Mouse (Mus musculus): Measurements from ENCODE around the gene Wbp4. TPM values are rescaled to one million over a fixed set of nuclear protein-coding genes. Genes with fewer than 3 reads are reported as not detected.

Gene Wbp4
- polyA plus RNA-seq, 1 experiment from 2014 or later, result 48.6 TPM

GRCm38 (mm10) chr14:79518761-79519662 is 37.7 kb upstream of the Wbp4 start:
- H3K4me3 ChIP-seq (replicated peaks), result no peak overlapping the region
- no peak overlapping the region for H3K27ac ChIP-seq
- H3K9ac ChIP-seq (replicated peaks), result no peak overlapping the region
- no peaks in the 10 kb centered on the region for H3K9me3 ChIP-seq
- H3K36me3 ChIP-seq, result no peaks in the 10 kb centered on the region
- ATAC-seq (ENCODE audit: insufficient number of reproducible peaks, insufficient read depth, low FRiP score, low TSS enrichment, low read depth), result no peak
- H3K4me1 ChIP-seq (replicated peaks), result peaks cover 10% of the 10 kb centered on the region
- WGBS, result 62% methylated on average over 19 of the region's 19 CpGs
- H3K27me3 ChIP-seq, result no peaks in the 10 kb centered on the region
- H3K4me2 ChIP-seq, result no peak overlapping the region

- H3K27me3 ChIP-seq, result no peaks in the 10 kb centered on the region
- no peak overlapping the region for H3K9ac ChIP-seq (replicated peaks)
- peaks cover 10% of the 10 kb centered on the region for H3K4me1 ChIP-seq (replicated peaks)
- no peaks in the 10 kb centered on the region for H3K36me3 ChIP-seq
- no peak overlapping the region for H3K4me3 ChIP-seq (replicated peaks)
- 80% methylated on average over 2 of the region's 2 CpGs for WGBS
- no peak for ATAC-seq (ENCODE audit: insufficient number of reproducible peaks, insufficient read depth, low FRiP score, low TSS enrichment, low read depth)
- H3K9me3 ChIP-seq, result no peaks in the 10 kb centered on the region
- no peak overlapping the region for H3K4me2 ChIP-seq
- no peak overlapping the region for H3K27ac ChIP-seq
These were observed 36.8 kb upstream of the Wbp4 start for GRCm38 (mm10) chr14:79518123-79518522.

- no peak for ATAC-seq (ENCODE audit: insufficient number of reproducible peaks, insufficient read depth, low FRiP score, low TSS enrichment, low read depth)
- Histone ChIP-seq H3K27ac (no peak overlapping the region), H3K9ac (replicated peaks) (no peak overlapping the region), H3K4me3 (replicated peaks) (no peak overlapping the region), H3K4me1 (replicated peaks) (peaks cover 10% of the 10 kb centered on the region), H3K4me2 (no peak overlapping the region), H3K36me3 (no peaks in the 10 kb centered on the region), H3K9me3 (no peaks in the 10 kb centered on the region), H3K27me3 (no peaks in the 10 kb centered on the region)
- 85% methylated on average over 8 of the region's 8 CpGs for WGBS
These were observed 35.9 kb upstream of the Wbp4 start for GRCm38 (mm10) chr14:79517185-79517740.

- no peak for ATAC-seq (ENCODE audit: insufficient number of reproducible peaks, insufficient read depth, low FRiP score, low TSS enrichment, low read depth)
- Histone ChIP-seq H3K9me3 (no peaks in the 10 kb centered on the region), H3K4me3 (replicated peaks) (no peak overlapping the region), H3K4me2 (no peak overlapping the region), H3K9ac (replicated peaks) (no peak overlapping the region), H3K36me3 (no peaks in the 10 kb centered on the region), H3K27ac (no peak overlapping the region), H3K27me3 (no peaks in the 10 kb centered on the region), H3K4me1 (replicated peaks) (peaks cover 10% of the 10 kb centered on the region)
- 83% methylated on average over 2 of the region's 2 CpGs for WGBS
These were observed 35.4 kb upstream of the Wbp4 start for GRCm38 (mm10) chr14:79516751-79517150.

- no peaks in the 10 kb centered on the region for H3K36me3 ChIP-seq
- no peak for ATAC-seq (ENCODE audit: insufficient number of reproducible peaks, insufficient read depth, low FRiP score, low TSS enrichment, low read depth)
- no peaks in the 10 kb centered on the region for H3K9me3 ChIP-seq
- WGBS, result 83% methylated on average over 5 of the region's 5 CpGs
- no peak overlapping the region for H3K4me3 ChIP-seq (replicated peaks)
- H3K27me3 ChIP-seq, result no peaks in the 10 kb centered on the region
- H3K9ac ChIP-seq (replicated peaks), result no peak overlapping the region
- H3K27ac ChIP-seq, result no peak overlapping the region
- peaks cover 11% of the 10 kb centered on the region for H3K4me1 ChIP-seq (replicated peaks)
- H3K4me2 ChIP-seq, result no peak overlapping the region
These were observed 34.9 kb upstream of the Wbp4 start for GRCm38 (mm10) chr14:79516243-79516610.

- no peak for ATAC-seq (ENCODE audit: insufficient number of reproducible peaks, insufficient read depth, low FRiP score, low TSS enrichment, low read depth)
- no peak overlapping the region for H3K4me3 ChIP-seq (replicated peaks)
- no peak overlapping the region for H3K27ac ChIP-seq
- no peak overlapping the region for H3K4me2 ChIP-seq
- WGBS, result 71% methylated on average over 8 of the region's 8 CpGs
- H3K36me3 ChIP-seq, result no peaks in the 10 kb centered on the region
- H3K9me3 ChIP-seq, result no peaks in the 10 kb centered on the region
- H3K27me3 ChIP-seq, result no peaks in the 10 kb centered on the region
- no peak overlapping the region for H3K9ac ChIP-seq (replicated peaks)
- peaks cover 17% of the 10 kb centered on the region for H3K4me1 ChIP-seq (replicated peaks)
These were observed 34.4 kb upstream of the Wbp4 start for GRCm38 (mm10) chr14:79515511-79516242.

- Histone ChIP-seq H3K4me1 (replicated peaks) (peaks cover 22% of the 10 kb centered on the region), H3K36me3 (no peaks in the 10 kb centered on the region), H3K27me3 (no peaks in the 10 kb centered on the region), H3K4me2 (no peak overlapping the region), H3K27ac (no peak overlapping the region), H3K4me3 (replicated peaks) (no peak overlapping the region), H3K9me3 (no peaks in the 10 kb centered on the region), H3K9ac (replicated peaks) (no peak overlapping the region)
- ATAC-seq (ENCODE audit: insufficient number of reproducible peaks, insufficient read depth, low FRiP score, low TSS enrichment, low read depth), result no peak
- WGBS, result 69% methylated on average over 8 of the region's 8 CpGs
These were observed 33.8 kb upstream of the Wbp4 start for GRCm38 (mm10) chr14:79515100-79515499.

- H3K9ac ChIP-seq (replicated peaks), result no peak overlapping the region
- no peak for ATAC-seq (ENCODE audit: insufficient number of reproducible peaks, insufficient read depth, low FRiP score, low TSS enrichment, low read depth)
- no peak overlapping the region for H3K4me2 ChIP-seq
- H3K9me3 ChIP-seq, result no peaks in the 10 kb centered on the region
- no peak overlapping the region for H3K4me3 ChIP-seq (replicated peaks)
- WGBS, result 81% methylated on average over 2 of the region's 2 CpGs
- no peak overlapping the region for H3K27ac ChIP-seq
- peaks cover 12% of the 10 kb centered on the region for H3K4me1 ChIP-seq (replicated peaks)
- no peaks in the 10 kb centered on the region for H3K27me3 ChIP-seq
- no peaks in the 10 kb centered on the region for H3K36me3 ChIP-seq
These were observed 32.6 kb upstream of the Wbp4 start for GRCm38 (mm10) chr14:79513951-79514350.

- no peak overlapping the region for H3K9ac ChIP-seq (replicated peaks)
- no peak for ATAC-seq (ENCODE audit: insufficient number of reproducible peaks, insufficient read depth, low FRiP score, low TSS enrichment, low read depth)
- no peaks in the 10 kb centered on the region for H3K9me3 ChIP-seq
- no peak overlapping the region for H3K27ac ChIP-seq
- 78% methylated on average over 1 of the region's 1 CpGs for WGBS
- no peaks in the 10 kb centered on the region for H3K36me3 ChIP-seq
- no peak overlapping the region for H3K4me2 ChIP-seq
- H3K4me1 ChIP-seq (replicated peaks), result peaks cover 21% of the 10 kb centered on the region
- H3K4me3 ChIP-seq (replicated peaks), result no peak overlapping the region
- H3K27me3 ChIP-seq, result no peaks in the 10 kb centered on the region
These were observed 30.2 kb upstream of the Wbp4 start for GRCm38 (mm10) chr14:79511521-79511920.

- Histone ChIP-seq H3K4me3 (replicated peaks) (no peak overlapping the region), H3K27ac (no peak overlapping the region), H3K9ac (replicated peaks) (no peak overlapping the region), H3K4me2 (no peak overlapping the region), H3K27me3 (no peaks in the 10 kb centered on the region), H3K4me1 (replicated peaks) (peaks cover 21% of the 10 kb centered on the region), H3K9me3 (no peaks in the 10 kb centered on the region), H3K36me3 (no peaks in the 10 kb centered on the region)
- no peak for ATAC-seq (ENCODE audit: insufficient number of reproducible peaks, insufficient read depth, low FRiP score, low TSS enrichment, low read depth)
- WGBS, result 79% methylated on average over 9 of the region's 9 CpGs
These were observed 27.5 kb upstream of the Wbp4 start for GRCm38 (mm10) chr14:79508662-79509305.

GRCm38 (mm10) chr14:79507846-79508245 is 26.5 kb upstream of the Wbp4 start:
- H3K9ac ChIP-seq (replicated peaks), result no peak overlapping the region; the same call in 1 of the 2 replicates
- 24% methylated on average over 1 of the region's 1 CpGs for WGBS
- no peak overlapping the region for H3K4me2 ChIP-seq
- no peak overlapping the region for H3K4me3 ChIP-seq (replicated peaks)
- ATAC-seq (ENCODE audit: insufficient number of reproducible peaks, insufficient read depth, low FRiP score, low TSS enrichment, low read depth), result no peak
- no peaks in the 10 kb centered on the region for H3K27me3 ChIP-seq
- H3K9me3 ChIP-seq, result no peaks in the 10 kb centered on the region
- peak overlapping the region; percentile 36; the same call in 1 of the 2 replicates for H3K27ac ChIP-seq
- H3K36me3 ChIP-seq, result no peaks in the 10 kb centered on the region
- peaks cover 21% of the 10 kb centered on the region for H3K4me1 ChIP-seq (replicated peaks)

Data from limb, embryonic 12.5 days (tissue).